Mouse (Mus musculus): ENCODE data around the gene Siae. TPM values are rescaled to one million over a fixed set of nuclear protein-coding genes. Genes with fewer than 3 reads are reported as not detected.

Siae gene
- total and polyA plus RNA-seq, 2 experiments, result 17.4 to 27.5 TPM

DNA sequence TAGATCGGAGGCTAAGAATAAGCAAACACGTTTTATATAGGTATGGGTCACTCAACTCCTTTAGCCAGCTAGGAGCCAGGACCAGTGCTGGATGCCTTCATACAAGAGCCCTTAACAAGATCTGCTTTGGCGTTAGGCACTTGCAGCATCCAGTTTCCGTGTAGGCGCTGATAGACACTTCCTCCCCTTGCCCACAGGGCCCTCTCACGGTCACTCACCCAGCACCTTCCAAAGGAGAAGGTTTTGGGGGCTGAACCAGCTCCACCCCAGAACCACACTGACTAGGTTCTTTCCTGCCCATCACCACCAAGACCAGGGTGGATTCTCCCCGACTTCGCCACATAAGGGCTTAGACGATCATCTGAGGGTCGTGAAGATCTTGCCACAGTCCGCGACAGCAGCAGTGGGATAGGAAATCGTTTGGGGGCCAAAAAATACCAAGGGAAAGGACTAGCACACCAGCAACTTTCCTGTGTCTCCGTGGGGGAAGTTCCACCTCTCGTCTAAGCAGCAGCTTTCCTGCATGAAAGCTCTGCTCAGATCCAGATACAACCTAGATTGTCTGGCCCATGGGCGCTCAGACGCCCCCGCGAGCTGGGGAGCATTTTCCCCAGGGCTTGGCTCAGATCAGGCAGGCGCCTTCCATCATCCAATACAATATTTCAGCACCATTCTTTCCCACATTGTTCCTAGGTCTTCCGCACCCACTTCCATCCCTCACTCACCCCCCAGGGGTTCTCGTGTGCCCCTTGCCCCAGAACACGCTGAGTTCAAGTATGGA is 3.6 kb upstream of the Siae start:
- Histone ChIP-seq H3K4me3 (ENCODE audit: insufficient read depth, low read depth, low read length) (peak overlapping the region; percentile 12; the same call in 1 of the 2 replicates), H3K27me3 (ENCODE audit: control insufficient read depth, insufficient read depth, low read length) (peaks cover 7% of the 10 kb centered on the region; the same call in 1 of the 2 replicates), H3K36me3 (ENCODE audit: control insufficient read depth, insufficient read depth, low read length) (no peaks in the 10 kb centered on the region), H3K9ac (ENCODE audit: low read depth, low read length) (no peak overlapping the region), H3K4me1 (ENCODE audit: control insufficient read depth, insufficient read depth, low read length) (peaks cover 3% of the 10 kb centered on the region; the same call in 1 of the 2 replicates), H3K27ac (replicated peaks; ENCODE audit: insufficient read depth, low read depth, low read length) (no peak overlapping the region), H3K79me2 (ENCODE audit: control insufficient read depth, insufficient read depth, low read length) (no peaks in the 10 kb centered on the region)
- no peak for DNase-seq (ENCODE audit: extremely low read depth, low read depth, low spot score)
- no peak for TF ChIP-seq CTCF (IDR thresholded peaks at IDR 0.05; ENCODE audit: low read depth, low read length)
- no peak for TF ChIP-seq POLR2A (IDR thresholded peaks at IDR 0.05; ENCODE audit: extremely low read depth, insufficient read depth, low read length)
- 5% methylated on average over 23 of the region's 23 CpGs for WGBS

DNA sequence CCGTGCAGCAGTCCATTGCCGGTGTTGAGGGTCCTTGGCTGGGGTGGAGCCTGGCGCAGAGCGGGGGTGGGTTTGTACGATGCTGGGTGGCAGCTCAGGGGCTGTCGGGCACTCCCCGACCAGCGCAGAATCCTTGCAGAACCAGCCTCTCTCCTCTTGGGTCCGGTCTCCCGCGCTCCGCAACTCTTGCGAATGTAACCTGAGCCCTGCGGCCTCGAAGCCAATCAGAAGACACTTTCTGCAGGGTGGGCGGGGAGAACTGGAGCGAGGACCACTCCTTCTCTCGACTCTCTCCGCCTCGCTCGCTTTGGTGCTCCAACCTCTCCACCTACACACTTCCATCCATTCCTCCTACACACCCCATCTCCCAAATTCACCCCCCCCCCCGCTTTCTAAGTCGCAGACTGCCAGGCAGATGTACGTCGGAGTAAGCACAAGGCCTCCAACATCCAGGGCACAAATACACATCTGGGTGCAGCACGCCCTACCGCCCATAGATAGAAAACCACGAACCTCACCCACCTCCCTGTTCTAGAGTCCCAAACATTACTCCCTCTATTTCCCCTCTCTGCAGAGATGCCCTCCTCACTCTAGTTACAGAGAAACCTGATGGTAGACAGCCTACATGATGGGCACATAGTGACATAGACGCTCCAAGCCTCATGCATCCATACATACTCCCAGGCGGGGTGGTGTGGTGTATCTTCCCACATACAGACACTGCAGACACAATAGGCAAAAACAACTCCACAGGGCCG is 2.8 kb upstream of the Siae start, which contains the start of gene Nrgn:
Gene Nrgn, minus strand, starts transcription at position 369 of the 758 bp plus-strand sequence.
- TF ChIP-seq POLR2A (IDR thresholded peaks at IDR 0.05; ENCODE audit: extremely low read depth, insufficient read depth, low read length) (no peak), CTCF (IDR thresholded peaks at IDR 0.05; ENCODE audit: low read depth, low read length) (no peak)
- no peak within 1 kb of the TSS for H3K27ac ChIP-seq (replicated peaks; ENCODE audit: insufficient read depth, low read depth, low read length)
- WGBS, result 5% methylated on average over 31 of the region's 31 CpGs
- H3K9ac ChIP-seq (ENCODE audit: low read depth, low read length), result no peak within 1 kb of the TSS
- peak within 1 kb of the TSS; percentile 12; the same call in 1 of the 2 replicates for H3K4me3 ChIP-seq (ENCODE audit: insufficient read depth, low read depth, low read length)
- H3K4me1 ChIP-seq (ENCODE audit: control insufficient read depth, insufficient read depth, low read length), result peaks cover 3% of the 10 kb centered on the region; the same call in 1 of the 2 replicates
- H3K27me3 ChIP-seq (ENCODE audit: control insufficient read depth, insufficient read depth, low read length), result peaks cover 7% of the 10 kb centered on the region; the same call in 1 of the 2 replicates
- H3K79me2 ChIP-seq (ENCODE audit: control insufficient read depth, insufficient read depth, low read length), result no peaks in the 10 kb centered on the region
- H3K36me3 ChIP-seq (ENCODE audit: control insufficient read depth, insufficient read depth, low read length), result no peaks in the 10 kb centered on the region
- peak; percentile 37 for DNase-seq (ENCODE audit: extremely low read depth, low read depth, low spot score)

DNA sequence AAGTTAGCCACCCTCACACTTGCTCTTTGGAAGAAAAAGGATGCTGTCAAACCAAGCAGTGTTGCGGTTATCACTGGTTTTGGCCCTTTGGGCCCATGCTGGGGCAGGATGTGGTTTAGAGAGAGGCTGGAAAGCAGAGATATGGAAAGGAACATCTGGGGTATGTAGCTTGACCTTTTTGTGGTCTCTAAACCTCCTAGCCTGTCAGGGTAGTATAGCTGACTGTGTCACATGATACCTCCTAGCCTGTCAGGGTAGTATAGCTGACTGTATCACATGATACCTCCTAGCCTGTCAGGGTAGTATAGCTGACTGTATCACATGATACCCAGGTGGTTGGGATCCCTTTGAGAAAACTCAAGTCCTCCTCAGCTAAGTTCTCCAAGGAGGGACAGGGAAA is 1.2 kb upstream of the Siae start:
- Histone ChIP-seq H3K36me3 (ENCODE audit: control insufficient read depth, insufficient read depth, low read length) (no peaks in the 10 kb centered on the region), H3K27me3 (ENCODE audit: control insufficient read depth, insufficient read depth, low read length) (peaks cover 7% of the 10 kb centered on the region; the same call in 1 of the 2 replicates), H3K9ac (ENCODE audit: low read depth, low read length) (no peak overlapping the region), H3K4me3 (ENCODE audit: insufficient read depth, low read depth, low read length) (no peak overlapping the region), H3K27ac (replicated peaks; ENCODE audit: insufficient read depth, low read depth, low read length) (no peak overlapping the region), H3K4me1 (ENCODE audit: control insufficient read depth, insufficient read depth, low read length) (peaks cover 3% of the 10 kb centered on the region; the same call in 1 of the 2 replicates), H3K79me2 (ENCODE audit: control insufficient read depth, insufficient read depth, low read length) (no peaks in the 10 kb centered on the region)
- TF ChIP-seq POLR2A (IDR thresholded peaks at IDR 0.05; ENCODE audit: extremely low read depth, insufficient read depth, low read length) (no peak), CTCF (IDR thresholded peaks at IDR 0.05; ENCODE audit: low read depth, low read length) (no peak)
- no peak for DNase-seq (ENCODE audit: extremely low read depth, low read depth, low spot score)
- 73% methylated on average over 1 of the region's 1 CpGs for WGBS

DNA sequence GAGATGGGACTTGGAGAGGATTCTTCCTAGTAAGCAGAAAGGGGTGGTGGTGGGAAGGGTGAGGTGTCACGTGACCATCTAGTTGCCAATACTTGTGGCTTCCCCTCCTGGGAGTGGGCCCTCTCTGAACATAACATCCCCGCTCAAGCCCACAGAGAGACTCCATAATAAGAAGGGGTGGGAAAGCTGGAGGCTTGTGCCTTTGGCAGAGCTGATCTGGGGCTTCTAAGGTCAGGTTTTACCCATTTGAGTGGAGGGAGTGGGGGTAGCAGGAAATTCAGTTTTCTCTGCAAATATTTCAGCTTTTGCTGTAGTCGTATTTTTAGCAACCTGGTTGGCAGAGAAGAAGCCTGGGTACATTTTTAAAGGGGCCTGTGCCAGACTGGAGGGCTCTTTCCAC is 868 bp downstream of the Siae start:
- H3K4me1 ChIP-seq (ENCODE audit: control insufficient read depth, insufficient read depth, low read length), result peaks cover 3% of the 10 kb centered on the region; the same call in 1 of the 2 replicates
- no peak for DNase-seq (ENCODE audit: extremely low read depth, low read depth, low spot score)
- H3K27me3 ChIP-seq (ENCODE audit: control insufficient read depth, insufficient read depth, low read length), result peaks cover 7% of the 10 kb centered on the region; the same call in 1 of the 2 replicates
- 82% methylated on average over 3 of the region's 3 CpGs for WGBS
- no peak overlapping the region for H3K4me3 ChIP-seq (ENCODE audit: insufficient read depth, low read depth, low read length)
- no peak overlapping the region for H3K27ac ChIP-seq (replicated peaks; ENCODE audit: insufficient read depth, low read depth, low read length)
- no peak overlapping the region for H3K9ac ChIP-seq (ENCODE audit: low read depth, low read length)
- no peak for TF ChIP-seq POLR2A (IDR thresholded peaks at IDR 0.05; ENCODE audit: extremely low read depth, insufficient read depth, low read length)
- no peak for TF ChIP-seq CTCF (IDR thresholded peaks at IDR 0.05; ENCODE audit: low read depth, low read length)
- H3K79me2 ChIP-seq (ENCODE audit: control insufficient read depth, insufficient read depth, low read length), result no peaks in the 10 kb centered on the region
- no peaks in the 10 kb centered on the region for H3K36me3 ChIP-seq (ENCODE audit: control insufficient read depth, insufficient read depth, low read length)

DNA sequence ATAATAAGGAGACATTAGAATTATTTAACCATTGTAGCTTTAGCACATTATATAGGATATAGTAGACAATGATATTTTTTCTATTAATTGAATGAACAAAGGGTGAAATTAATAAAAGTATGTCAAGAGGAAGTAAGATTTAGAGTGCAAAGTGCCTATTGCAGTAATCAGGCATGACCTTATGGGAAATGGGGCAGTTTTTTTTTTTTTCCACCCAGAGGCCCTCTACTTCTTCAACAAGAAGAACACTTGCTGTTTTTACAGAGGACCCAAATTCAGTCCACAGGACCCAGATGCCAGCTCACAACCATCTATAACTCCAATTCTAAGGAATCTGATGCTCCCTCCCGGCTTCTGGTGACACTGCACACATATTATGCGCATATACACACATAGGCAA is 5.1 kb downstream of the Siae start:
- Histone ChIP-seq H3K36me3 (ENCODE audit: control insufficient read depth, insufficient read depth, low read length) (no peaks in the 10 kb centered on the region), H3K27me3 (ENCODE audit: control insufficient read depth, insufficient read depth, low read length) (no peaks in the 10 kb centered on the region), H3K27ac (replicated peaks; ENCODE audit: insufficient read depth, low read depth, low read length) (no peak overlapping the region), H3K4me3 (ENCODE audit: insufficient read depth, low read depth, low read length) (no peak overlapping the region), H3K4me1 (ENCODE audit: control insufficient read depth, insufficient read depth, low read length) (no peaks in the 10 kb centered on the region), H3K9ac (ENCODE audit: low read depth, low read length) (no peak overlapping the region), H3K79me2 (ENCODE audit: control insufficient read depth, insufficient read depth, low read length) (no peaks in the 10 kb centered on the region)
- no peak for DNase-seq (ENCODE audit: extremely low read depth, low read depth, low spot score)
- 89% methylated on average over 2 of the region's 2 CpGs for WGBS
- no peak for TF ChIP-seq CTCF (IDR thresholded peaks at IDR 0.05; ENCODE audit: low read depth, low read length)
- no peak for TF ChIP-seq POLR2A (IDR thresholded peaks at IDR 0.05; ENCODE audit: extremely low read depth, insufficient read depth, low read length)

Measured in liver, adult 2 months (tissue).